Mouse (Mus musculus) CH12.LX (cell line): ENCODE measurements around the gene Srms.

Experiments used
- CTCF ChIP-seq, 2 experiments: IDR thresholded peaks in 1 of 2; conservative IDR thresholded peaks in 1 of 2; 2 replicates each; pipeline ENCODE4 v1.5.1; 2011 to 2012; ENCODE audit warnings: low read depth in 2 of 2, low read length in 2 of 2, improper control_type of control experiment in 1 of 2, inconsistent platforms in 1 of 2, mild to moderate bottlenecking in 1 of 2, moderate library complexity in 1 of 2
- E2F4 ChIP-seq: IDR thresholded peaks from 2 replicates; pipeline ENCODE4 v1.6.1; 2011; ENCODE audit warnings: low read depth, low read length, improper control_type of control experiment; ENCODE audit not compliant: insufficient replicate concordance
- EP300 ChIP-seq: IDR thresholded peaks from 2 replicates; pipeline ENCODE4 v1.6.1; 2011; ENCODE audit warnings: low read length, improper control_type of control experiment
- GABPA ChIP-seq: IDR thresholded peaks from 2 replicates; pipeline ENCODE4 v1.6.1; 2012; ENCODE audit warnings: low read depth, low read length, improper control_type of control experiment, inconsistent platforms; ENCODE audit not compliant: insufficient replicate concordance
- MAX ChIP-seq: IDR thresholded peaks from 2 replicates; pipeline ENCODE4 v1.6.1; 2011; ENCODE audit warnings: low read length, improper control_type of control experiment
- MXI1 ChIP-seq: IDR thresholded peaks from 2 replicates; pipeline ENCODE4 v1.6.1; 2011; ENCODE audit warnings: mild to moderate bottlenecking, low read depth, low read length, improper control_type of control experiment
- MYC ChIP-seq: IDR thresholded peaks from 2 replicates; pipeline ENCODE4 v1.6.1; 2011; ENCODE audit warnings: low read depth, mild to moderate bottlenecking, improper control_type of control experiment, low read length
- NELFE ChIP-seq: IDR thresholded peaks from 2 replicates; pipeline ENCODE4 v1.6.1; 2011; ENCODE audit warnings: low read depth, low read length, improper control_type of control experiment
- POLR2A ChIP-seq: IDR thresholded peaks from 2 replicates; pipeline ENCODE4 v1.6.1; 2011; ENCODE audit warnings: low read depth, mild to moderate bottlenecking, improper control_type of control experiment, low read length
- SIN3A ChIP-seq: IDR thresholded peaks from 2 replicates; pipeline ENCODE4 v1.6.1; 2012; ENCODE audit warnings: low read length, improper control_type of control experiment, inconsistent platforms
- TCF12 ChIP-seq: IDR thresholded peaks from 2 replicates; pipeline ENCODE4 v1.6.1; 2014; ENCODE audit warnings: low read depth, mild to moderate bottlenecking, inconsistent platforms, low read length, improper control_type of control experiment
- USF2 ChIP-seq: conservative IDR thresholded peaks from 2 replicates; pipeline ENCODE4 v1.6.1; 2011; ENCODE audit warnings: low read depth, low read length, improper control_type of control experiment

DNA sequence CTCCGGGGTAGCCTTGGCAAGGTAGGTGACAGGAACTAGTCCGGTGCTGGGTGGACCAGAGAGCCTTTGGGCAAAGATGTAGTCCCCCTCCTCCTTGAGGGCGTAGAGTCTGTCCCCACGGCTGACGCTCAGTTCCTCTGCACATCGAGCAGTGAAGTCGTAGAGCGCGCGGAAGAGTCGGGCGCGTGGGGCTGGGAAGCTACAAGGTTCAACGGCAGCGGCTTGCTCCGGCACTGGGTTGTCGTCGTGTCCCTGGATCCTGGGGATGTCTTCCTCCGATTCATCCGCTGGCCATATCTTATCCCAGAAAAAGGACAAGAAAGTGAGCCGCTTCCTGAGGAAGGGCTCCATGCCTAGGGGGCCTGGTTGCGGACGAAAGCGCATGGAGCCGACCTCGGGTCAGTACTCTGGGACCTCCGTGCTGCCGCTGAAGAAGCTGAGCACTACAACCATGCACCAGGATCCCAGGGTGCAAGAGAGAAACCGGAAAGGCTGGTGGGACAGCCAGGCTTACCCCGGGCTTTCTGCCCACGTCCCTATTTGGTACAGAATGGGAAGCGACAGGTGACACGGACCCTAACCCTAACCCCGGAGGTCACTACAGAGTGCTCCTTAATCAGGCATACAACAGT, 480 bp downstream of the Srms start:
- TF ChIP-seq EP300 = no peak
- no peak for TF ChIP-seq USF2
- TF ChIP-seq GABPA = no peak
- TF ChIP-seq CTCF (conservative IDR thresholded peaks at IDR 0.05 in 1 of 2, IDR thresholded peaks at IDR 0.05 in 1 of 2; ENCODE audit: low read depth in 2 of 2, low read length in 2 of 2) = no peak
- no peak for TF ChIP-seq POLR2A
- TF ChIP-seq MYC = no peak
- TF ChIP-seq NELFE = no peak
- TF ChIP-seq MAX = no peak
- TF ChIP-seq E2F4 = no peak
- no peak for TF ChIP-seq SIN3A
- no peak for TF ChIP-seq TCF12
- TF ChIP-seq MXI1 = no peak
